Mouse (Mus musculus): ENCODE measurements around the gene Amot. TPM values are rescaled to one million over a fixed set of nuclear protein-coding genes. Genes with fewer than 3 reads are reported as not detected.

Gene Amot
- total and polyA plus RNA-seq, 3 experiments = not detected

DNA sequence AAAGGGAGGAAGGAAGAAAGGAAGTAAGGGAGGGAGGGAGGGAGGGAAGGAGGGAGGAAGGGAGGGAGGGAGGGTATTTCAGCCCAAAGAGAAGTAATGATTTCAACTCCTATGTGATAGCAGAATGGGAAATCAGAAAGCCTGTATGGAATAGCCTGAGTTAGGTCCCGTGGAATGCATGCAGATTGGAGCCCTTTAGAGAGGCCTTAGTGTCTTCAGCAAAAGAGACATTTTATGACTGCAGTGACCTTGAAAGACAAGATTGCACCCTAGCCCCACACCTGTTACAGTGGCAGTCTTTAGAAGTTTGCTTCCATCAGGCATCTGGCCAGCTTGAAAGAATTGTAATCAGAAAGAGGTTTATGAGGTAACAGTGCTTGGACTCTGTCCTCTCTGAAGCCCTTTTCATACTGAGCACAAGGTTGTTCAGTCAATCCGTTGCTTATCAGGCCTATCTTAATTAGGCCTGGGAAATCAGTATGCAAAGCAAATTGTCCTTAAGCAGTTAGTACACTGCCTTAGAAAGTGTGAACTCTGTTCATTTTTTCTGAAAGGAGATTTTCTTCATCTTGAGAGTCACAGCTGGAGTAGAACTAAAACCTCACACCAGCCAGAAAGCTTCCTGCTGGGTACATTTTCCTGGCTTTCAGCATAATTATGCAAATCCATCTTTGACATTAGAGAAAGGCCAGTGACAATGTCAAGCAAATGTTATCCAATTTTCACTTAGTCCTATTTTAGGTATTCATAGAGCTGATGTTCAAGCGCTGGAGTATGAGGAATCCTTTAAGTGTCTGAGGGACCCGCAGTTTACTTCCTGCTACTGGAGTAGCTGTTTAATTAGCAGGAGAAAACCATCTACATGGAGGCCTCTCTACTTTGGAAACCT, 38.9 kb upstream of the Amot start:
- no peak overlapping the region for H3K4me3 ChIP-seq (replicated peaks in 1 of 3; ENCODE audit: low read depth in 2 of 3, low read length in 2 of 3, poor library complexity in 1 of 3)
- H3K9ac ChIP-seq (ENCODE audit: insufficient read depth, low read depth) = no peak overlapping the region
- no peak overlapping the region for H3K27ac ChIP-seq (ENCODE audit: insufficient read depth, low read depth)
- in situ Hi-C loops (cut with MboI; ENCODE audit: low pct_ligation_motif_present, low pct_unique_long_range_greater_than_20kb, low sequenced_read_pairs) (no loop called here), dilution Hi-C loops (cut with MboI; ENCODE audit: extremely low pct_ligation_motif_present, extremely low pct_unique_long_range_greater_than_20kb, low sequenced_read_pairs) (no loop called here)
- peaks cover 2% of the 10 kb centered on the region for H3K9me3 ChIP-seq (replicated peaks; ENCODE audit: low read length)
- H3K36me3 ChIP-seq (replicated peaks in 1 of 2; ENCODE audit: control insufficient read depth in 1 of 2, insufficient read depth in 1 of 2, low read length in 1 of 2) = no peaks in the 10 kb centered on the region
- no peak for DNase-seq (ENCODE audit: extremely low read depth)
- no peak overlapping the region for H3K4me2 ChIP-seq (ENCODE audit: insufficient read depth, low read depth, poor library complexity, severe bottlenecking)
- H3K4me1 ChIP-seq (ENCODE audit: control insufficient read depth in 1 of 2, insufficient read depth in 2 of 2) = no peaks in the 10 kb centered on the region
- no peaks in the 10 kb centered on the region for H3K27me3 ChIP-seq (replicated peaks)
- H3K79me2 ChIP-seq (replicated peaks; ENCODE audit: control insufficient read depth, extremely low read depth, insufficient read depth, poor library complexity, severe bottlenecking) = no peaks in the 10 kb centered on the region
- TF ChIP-seq USF1 (IDR thresholded peaks at IDR 0.05; ENCODE audit: low read depth, low read length) = no peak
- TF ChIP-seq CTCF (conservative IDR thresholded peaks at IDR 0.05 in 1 of 2, IDR thresholded peaks at IDR 0.05 in 1 of 2; ENCODE audit: low read depth in 2 of 2, low read length in 2 of 2) = no peak
- no peak for TF ChIP-seq RAD21 (IDR thresholded peaks at IDR 0.05; ENCODE audit: low read depth, low read length)
- no peak for TF ChIP-seq ZC3H11A (IDR thresholded peaks at IDR 0.05; ENCODE audit: low read depth, low read length)
- no peak for TF ChIP-seq NELFE (IDR thresholded peaks at IDR 0.05; ENCODE audit: low read depth, low read length)
- no peak for TF ChIP-seq JUN (IDR thresholded peaks at IDR 0.05; ENCODE audit: insufficient read depth, low read depth, low read length)

DNA sequence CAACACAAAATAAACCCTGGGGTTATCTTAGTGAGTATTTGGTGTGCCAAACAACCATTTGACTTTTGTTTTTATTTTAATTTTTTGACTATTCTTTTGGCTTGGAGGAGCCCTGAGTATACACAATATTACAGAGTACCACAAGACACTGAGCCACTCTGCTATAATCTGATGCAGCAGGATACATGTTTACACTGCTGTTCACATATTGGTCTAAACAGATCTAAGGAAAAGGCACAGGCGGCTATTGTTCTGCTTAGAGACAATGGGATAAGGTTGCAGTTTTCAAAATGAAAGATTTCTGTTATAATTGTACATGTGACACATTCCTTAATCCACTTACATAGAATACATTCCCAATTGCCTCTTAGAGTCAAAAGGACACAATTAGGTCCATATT, 36.1 kb upstream of the Amot start:
- in situ Hi-C loops (cut with MboI; ENCODE audit: low pct_ligation_motif_present, low pct_unique_long_range_greater_than_20kb, low sequenced_read_pairs) (no loop called here), dilution Hi-C loops (cut with MboI; ENCODE audit: extremely low pct_ligation_motif_present, extremely low pct_unique_long_range_greater_than_20kb, low sequenced_read_pairs) (no loop called here)
- no peak overlapping the region for H3K27ac ChIP-seq (ENCODE audit: insufficient read depth, low read depth)
- H3K9me3 ChIP-seq (replicated peaks; ENCODE audit: low read length) = peaks cover 2% of the 10 kb centered on the region
- no peak overlapping the region for H3K4me3 ChIP-seq (replicated peaks in 1 of 3; ENCODE audit: low read depth in 2 of 3, low read length in 2 of 3, poor library complexity in 1 of 3)
- no peaks in the 10 kb centered on the region for H3K4me1 ChIP-seq (ENCODE audit: control insufficient read depth in 1 of 2, insufficient read depth in 2 of 2)
- H3K36me3 ChIP-seq (replicated peaks in 1 of 2; ENCODE audit: control insufficient read depth in 1 of 2, insufficient read depth in 1 of 2, low read length in 1 of 2) = no peaks in the 10 kb centered on the region
- DNase-seq (ENCODE audit: extremely low read depth) = no peak
- H3K27me3 ChIP-seq (replicated peaks) = no peaks in the 10 kb centered on the region
- no peaks in the 10 kb centered on the region for H3K79me2 ChIP-seq (replicated peaks; ENCODE audit: control insufficient read depth, extremely low read depth, insufficient read depth, poor library complexity, severe bottlenecking)
- no peak for TF ChIP-seq MAFK (IDR thresholded peaks at IDR 0.05; ENCODE audit: insufficient replicate concordance, low read length)
- H3K4me2 ChIP-seq (ENCODE audit: insufficient read depth, low read depth, poor library complexity, severe bottlenecking) = no peak overlapping the region
- H3K9ac ChIP-seq (ENCODE audit: insufficient read depth, low read depth) = no peak overlapping the region

DNA sequence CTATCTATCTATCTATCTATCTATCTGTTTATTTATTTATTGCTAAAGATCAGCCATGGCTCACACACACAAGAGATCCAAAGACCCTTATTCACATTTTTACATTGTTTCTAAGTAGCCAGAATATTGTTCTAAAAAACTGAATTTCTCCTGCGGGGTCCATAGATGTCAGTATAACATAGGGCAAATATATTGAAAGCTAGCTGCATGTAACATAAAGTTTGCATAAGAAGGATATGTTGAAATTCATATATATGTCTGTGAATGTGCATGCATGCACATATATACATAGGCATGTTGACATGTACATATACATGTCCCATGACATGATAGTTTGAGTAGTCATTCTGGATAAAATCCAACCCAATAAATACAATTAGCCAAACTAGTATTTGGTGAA, 35.3 kb upstream of the Amot start:
- in situ Hi-C loops (cut with MboI; ENCODE audit: low pct_ligation_motif_present, low pct_unique_long_range_greater_than_20kb, low sequenced_read_pairs) (no loop called here), dilution Hi-C loops (cut with MboI; ENCODE audit: extremely low pct_ligation_motif_present, extremely low pct_unique_long_range_greater_than_20kb, low sequenced_read_pairs) (no loop called here)
- Histone ChIP-seq H3K4me1 (ENCODE audit: control insufficient read depth in 1 of 2, insufficient read depth in 2 of 2) (no peaks in the 10 kb centered on the region), H3K4me3 (replicated peaks in 1 of 3; ENCODE audit: low read depth in 2 of 3, low read length in 2 of 3, poor library complexity in 1 of 3) (no peak overlapping the region), H3K27ac (ENCODE audit: insufficient read depth, low read depth) (no peak overlapping the region), H3K36me3 (replicated peaks in 1 of 2; ENCODE audit: control insufficient read depth in 1 of 2, insufficient read depth in 1 of 2, low read length in 1 of 2) (no peaks in the 10 kb centered on the region), H3K79me2 (replicated peaks; ENCODE audit: control insufficient read depth, extremely low read depth, insufficient read depth, poor library complexity, severe bottlenecking) (no peaks in the 10 kb centered on the region), H3K4me2 (ENCODE audit: insufficient read depth, low read depth, poor library complexity, severe bottlenecking) (no peak overlapping the region), H3K27me3 (replicated peaks) (no peaks in the 10 kb centered on the region), H3K9ac (ENCODE audit: insufficient read depth, low read depth) (no peak overlapping the region), H3K9me3 (replicated peaks; ENCODE audit: low read length) (peaks cover 2% of the 10 kb centered on the region)
- no peak for TF ChIP-seq TCF12 (IDR thresholded peaks at IDR 0.05; ENCODE audit: low read depth, low read length)
- TF ChIP-seq POLR2A (IDR thresholded peaks at IDR 0.05; ENCODE audit: low read depth, low read length) = no peak
- no peak for TF ChIP-seq JUND (conservative IDR thresholded peaks at IDR 0.05; ENCODE audit: low read depth, low read length)
- no peak for TF ChIP-seq NELFE (IDR thresholded peaks at IDR 0.05; ENCODE audit: low read depth, low read length)
- TF ChIP-seq PAX5 (IDR thresholded peaks at IDR 0.05; ENCODE audit: low read length) = no peak
- no peak for TF ChIP-seq ELF1 (IDR thresholded peaks at IDR 0.05; ENCODE audit: low read depth, low read length)
- no peak for TF ChIP-seq BHLHE40 (IDR thresholded peaks at IDR 0.05; ENCODE audit: low read depth, low read length)
- TF ChIP-seq MXI1 (IDR thresholded peaks at IDR 0.05; ENCODE audit: low read depth, low read length) = no peak
- no peak for TF ChIP-seq ZMIZ1 (IDR thresholded peaks at IDR 0.05; ENCODE audit: low read depth, low read length)
- no peak for DNase-seq (ENCODE audit: extremely low read depth)
